Mouse (Mus musculus): ENCODE data around the gene Ubxn4.

Ubxn4 gene

GRCm38 (mm10) chr1:128243627-128243995 is at the start of gene Ubxn4:
Gene Ubxn4 (plus strand): TSS chr1:128243964.
- no peak for DNase-seq (ENCODE audit: low read depth, low spot score)

DNA sequence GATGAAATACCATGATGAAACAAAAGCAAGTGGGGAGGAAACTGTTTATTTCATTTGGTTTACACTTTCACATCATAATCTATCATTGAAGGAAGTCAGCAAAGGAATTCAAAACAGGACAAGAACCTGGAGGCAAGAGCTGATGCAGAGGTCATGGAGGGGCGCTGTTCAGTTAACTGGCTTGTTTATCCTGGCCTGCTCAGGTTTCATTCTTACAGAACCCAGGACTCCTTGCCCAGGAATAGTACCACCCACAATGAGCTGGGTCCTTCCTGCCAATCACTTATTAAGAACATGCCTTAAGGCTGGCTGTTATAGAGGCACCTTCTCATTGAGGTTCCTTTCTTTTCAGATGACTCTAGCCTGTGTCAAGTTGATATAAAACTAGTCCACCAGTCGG is 49.8 kb upstream of the Ubxn4 start:
- DNase-seq (ENCODE audit: low read depth, low spot score), result no peak

DNA sequence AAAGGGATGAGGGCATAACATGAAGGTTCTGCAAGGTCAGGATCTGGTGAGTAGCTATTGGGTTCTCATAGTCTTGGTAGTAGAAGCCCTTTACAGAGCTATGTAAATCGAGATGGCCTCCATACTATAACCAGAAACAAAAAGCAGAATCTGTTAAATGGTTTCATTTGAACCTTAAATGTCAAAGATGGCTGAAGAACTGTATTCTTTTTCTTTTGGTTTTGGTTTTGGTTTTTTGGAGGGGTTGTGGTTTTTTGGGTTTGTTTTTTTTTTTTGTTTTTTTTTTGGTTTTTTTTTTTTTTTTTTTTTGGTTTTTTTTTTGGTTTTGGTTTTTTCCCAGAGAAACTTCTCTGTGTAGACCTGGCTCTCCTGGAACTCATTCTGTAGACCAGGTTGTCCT is 46.4 kb upstream of the Ubxn4 start:
- DNase-seq (ENCODE audit: low read depth, low spot score), result no peak

DNA sequence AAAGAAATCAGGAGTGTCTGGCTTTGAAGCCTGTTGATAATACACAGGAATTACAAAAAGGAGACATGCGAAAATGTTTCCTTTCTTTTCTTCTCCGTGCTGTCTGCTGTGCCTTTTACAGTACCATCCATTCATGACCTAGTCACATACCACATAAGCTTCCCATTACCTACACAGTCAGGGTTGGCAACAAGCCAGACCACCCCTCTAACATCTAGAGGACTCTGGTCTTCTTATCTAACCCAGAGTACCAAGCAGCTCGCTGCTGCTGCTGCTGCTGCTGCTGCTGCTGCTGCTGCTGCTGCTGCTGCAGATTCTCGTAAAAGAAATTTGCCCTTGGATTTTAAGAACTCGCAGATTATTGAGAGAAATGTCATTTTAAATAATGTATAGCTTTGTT is 30.5 kb upstream of the Ubxn4 start:
- DNase-seq (ENCODE audit: low read depth, low spot score), result no peak

DNA sequence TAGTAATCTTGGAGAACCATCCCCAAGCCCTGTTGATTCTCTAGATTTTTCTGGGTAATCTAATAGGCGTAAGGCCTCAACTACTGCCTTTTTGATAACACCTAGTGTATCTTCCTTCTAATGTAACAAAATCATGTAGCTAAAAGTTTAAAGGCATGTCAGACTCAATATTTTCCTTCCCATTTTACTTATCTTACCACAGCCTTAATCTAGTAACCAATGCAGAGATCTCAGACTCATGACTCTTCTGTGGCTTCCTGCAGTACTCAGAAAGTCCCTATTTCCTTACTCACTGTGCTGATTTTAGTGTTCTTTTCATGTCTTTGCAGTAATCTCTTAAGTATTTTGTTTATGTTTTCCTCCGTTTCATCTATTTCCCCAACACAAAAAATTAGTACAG is 21.9 kb upstream of the Ubxn4 start:
- DNase-seq (ENCODE audit: low read depth, low spot score), result no peak

DNA sequence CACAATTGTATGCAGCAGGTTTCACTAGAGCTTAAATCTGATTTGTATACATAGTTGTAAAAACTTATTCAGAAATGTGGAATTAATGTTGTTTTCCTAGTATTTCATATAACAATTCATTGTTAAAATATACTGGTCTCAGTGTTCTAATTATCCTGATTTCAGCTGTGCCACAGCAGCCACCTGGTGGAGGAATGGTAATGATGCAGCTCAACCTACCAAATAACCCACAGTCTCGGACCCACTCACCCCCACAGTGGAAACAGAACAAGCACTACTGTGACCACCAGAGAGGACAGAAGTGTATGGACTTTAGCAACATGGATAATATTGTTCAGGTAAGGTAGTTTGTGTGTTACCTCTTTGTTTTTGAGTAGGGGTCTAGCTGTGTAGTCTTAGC is 20.5 kb upstream of the Ubxn4 start:
- peak; percentile 82 for DNase-seq (ENCODE audit: low read depth, low spot score)

- DNase-seq (ENCODE audit: low read depth, low spot score), result no peak
These were observed 8.6 kb upstream of the Ubxn4 start for GRCm38 (mm10) chr1:128235181-128235580.

DNA sequence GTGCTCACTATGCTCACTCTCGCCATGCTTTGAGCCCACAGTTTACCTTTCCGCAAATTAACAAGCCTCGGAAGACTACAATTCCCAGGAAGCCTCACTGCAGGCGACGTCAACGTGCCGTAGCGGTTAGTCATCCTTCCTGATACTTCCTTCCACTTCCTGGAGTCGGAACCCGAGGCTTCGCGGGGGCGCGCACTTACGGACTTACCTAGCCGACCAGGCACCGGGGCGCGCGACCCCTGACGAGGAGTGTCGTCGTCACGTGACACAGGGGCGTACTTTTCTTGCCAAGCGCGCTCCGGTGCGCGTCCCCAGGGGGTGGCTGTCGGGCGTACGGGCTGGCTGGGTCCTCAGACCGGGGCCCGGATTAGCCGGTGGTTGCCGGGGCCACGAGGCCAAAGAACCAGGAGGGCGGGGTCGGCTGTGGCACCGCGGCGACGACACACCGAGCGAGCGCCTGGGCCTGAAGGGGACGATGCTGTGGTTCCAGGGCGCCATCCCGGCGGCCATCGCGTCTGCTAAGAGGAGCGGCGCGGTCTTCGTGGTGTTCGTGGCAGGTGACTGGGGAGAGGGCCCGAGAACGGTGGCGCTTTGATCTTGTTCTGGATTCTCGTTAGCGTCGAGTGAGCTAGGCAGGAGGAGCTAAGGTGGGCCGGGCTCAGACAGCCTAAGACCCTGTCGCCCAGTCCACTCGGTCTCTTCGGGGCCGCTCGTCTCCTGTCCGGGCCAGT is 397 bp downstream of the Ubxn4 start:
- peak; percentile 100 for DNase-seq (ENCODE audit: low read depth, low spot score)

DNA sequence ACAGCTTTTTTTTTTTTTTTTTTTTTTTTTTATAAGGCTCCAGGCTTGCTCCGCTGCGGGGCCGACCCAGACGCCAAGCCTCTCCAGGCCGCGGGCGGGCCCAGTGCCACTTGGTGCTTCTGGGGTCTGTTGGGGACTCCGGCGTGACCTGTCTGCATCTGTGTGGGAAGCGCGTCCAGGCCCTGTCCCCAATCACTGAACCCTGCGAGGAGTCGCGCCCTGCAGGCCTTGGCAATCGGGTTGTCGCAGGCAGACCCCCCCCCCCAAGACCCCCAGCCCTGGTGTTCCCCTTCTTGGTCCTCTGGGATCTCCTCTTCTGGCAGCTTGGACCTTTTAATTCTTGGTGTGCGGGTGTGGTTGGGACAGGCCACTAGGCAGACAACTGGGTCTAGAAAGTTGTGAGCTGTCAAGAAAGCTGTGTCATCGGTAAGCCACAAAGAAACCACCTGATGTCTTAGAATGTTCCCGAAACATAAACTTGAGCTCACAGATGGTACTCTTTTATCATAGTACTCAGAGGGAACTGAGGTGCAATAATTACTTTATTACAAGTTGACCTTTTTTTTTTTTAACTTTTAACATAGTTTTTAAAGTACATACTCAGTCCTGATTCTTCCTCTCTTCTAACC is 1.1 kb downstream of the Ubxn4 start:
- no peak for DNase-seq (ENCODE audit: low read depth, low spot score)

GRCm38 (mm10) chr1:128267061-128267460 is 23.3 kb downstream of the Ubxn4 start:
- DNase-seq (ENCODE audit: low read depth, low spot score), result peak; percentile 59

- no peak for DNase-seq (ENCODE audit: low read depth, low spot score)
These were observed 27.0 kb downstream of the Ubxn4 start for GRCm38 (mm10) chr1:128270731-128271130.

DNA sequence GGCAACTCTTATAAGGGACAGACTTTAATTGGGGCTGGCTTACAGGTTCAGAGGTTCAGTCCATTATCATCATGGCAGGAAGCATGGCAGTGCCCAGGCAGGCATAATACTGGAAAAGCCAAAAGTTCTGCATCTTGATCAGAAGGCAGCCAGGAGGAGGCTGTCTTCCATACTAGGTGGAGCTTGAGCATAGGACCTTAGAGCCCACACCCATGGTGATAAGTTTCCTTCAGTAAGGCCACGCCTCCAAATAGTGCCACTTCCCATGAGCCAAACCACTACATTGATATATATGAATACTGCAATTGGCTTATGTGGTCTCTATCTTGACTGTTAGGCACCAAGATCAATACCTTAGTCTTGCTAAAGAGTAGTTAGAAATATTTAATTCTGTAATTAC is 32.1 kb downstream of the Ubxn4 start:
- DNase-seq (ENCODE audit: low read depth, low spot score), result no peak

- no peak for DNase-seq (ENCODE audit: low read depth, low spot score)
These were observed 34.8 kb downstream of the Ubxn4 start for GRCm38 (mm10) chr1:128278563-128278962.

GRCm38 (mm10) chr1:128281753-128282152 is 38.0 kb downstream of the Ubxn4 start:
- DNase-seq (ENCODE audit: low read depth, low spot score), result no peak

DNA sequence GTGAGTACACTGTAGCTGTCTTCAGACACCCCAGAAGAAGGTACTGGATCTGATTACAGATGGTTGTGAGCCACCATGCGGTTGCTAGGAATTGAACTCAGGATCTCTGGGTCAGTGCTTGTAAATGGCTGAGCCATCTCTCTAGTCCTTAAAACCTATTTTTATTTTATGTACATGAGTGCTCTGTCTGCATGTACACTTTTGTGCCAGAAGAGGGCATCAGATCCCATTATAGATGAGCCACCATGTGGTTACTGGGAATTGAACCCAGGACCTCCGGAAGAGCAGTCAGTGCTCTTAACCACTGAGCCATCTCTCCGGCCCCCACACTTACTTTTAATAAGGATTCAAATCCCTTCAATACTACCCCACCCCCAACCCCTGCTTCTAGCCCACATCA is 39.2 kb downstream of the Ubxn4 start:
- DNase-seq (ENCODE audit: low read depth, low spot score), result no peak

DNA sequence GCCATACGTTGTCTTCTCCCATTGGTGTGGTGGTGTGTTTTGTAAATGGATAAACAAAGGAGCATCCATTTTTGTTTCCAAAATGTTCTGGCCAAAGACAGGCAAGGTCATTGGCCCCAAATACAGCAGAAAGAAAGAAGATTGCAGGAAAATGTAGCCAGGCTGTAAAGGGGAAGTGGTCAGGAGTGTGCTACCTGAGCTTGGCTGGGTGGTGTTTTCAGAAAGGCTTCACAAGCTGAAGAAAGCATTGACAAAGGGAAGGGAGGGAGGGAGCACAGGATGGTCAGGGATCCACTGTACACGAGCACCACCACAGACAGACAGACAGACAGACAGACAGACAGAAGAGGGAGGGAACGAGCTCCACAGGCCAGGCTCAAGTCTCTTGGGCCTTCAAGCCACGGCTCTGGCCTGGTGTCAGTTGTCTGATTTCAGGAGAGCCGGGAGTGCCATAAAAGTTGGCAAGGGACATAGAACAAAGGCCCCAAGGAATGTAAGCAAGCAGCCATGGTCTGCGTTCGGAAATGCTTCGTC is 40.5 kb downstream of the Ubxn4 start:
- DNase-seq (ENCODE audit: low read depth, low spot score), result no peak

- DNase-seq (ENCODE audit: low read depth, low spot score), result no peak
These were observed 41.4 kb downstream of the Ubxn4 start for GRCm38 (mm10) chr1:128285136-128285535.

- no peak for DNase-seq (ENCODE audit: low read depth, low spot score)
These were observed 46.5 kb downstream of the Ubxn4 start for GRCm38 (mm10) chr1:128290295-128290694.

- no peak for DNase-seq (ENCODE audit: low read depth, low spot score)
These were observed 49.8 kb downstream of the Ubxn4 start for GRCm38 (mm10) chr1:128293524-128293923.

- DNase-seq (ENCODE audit: low read depth, low spot score), result no peak
These were observed 51.5 kb downstream of the Ubxn4 start for GRCm38 (mm10) chr1:128295296-128295695.

DNA sequence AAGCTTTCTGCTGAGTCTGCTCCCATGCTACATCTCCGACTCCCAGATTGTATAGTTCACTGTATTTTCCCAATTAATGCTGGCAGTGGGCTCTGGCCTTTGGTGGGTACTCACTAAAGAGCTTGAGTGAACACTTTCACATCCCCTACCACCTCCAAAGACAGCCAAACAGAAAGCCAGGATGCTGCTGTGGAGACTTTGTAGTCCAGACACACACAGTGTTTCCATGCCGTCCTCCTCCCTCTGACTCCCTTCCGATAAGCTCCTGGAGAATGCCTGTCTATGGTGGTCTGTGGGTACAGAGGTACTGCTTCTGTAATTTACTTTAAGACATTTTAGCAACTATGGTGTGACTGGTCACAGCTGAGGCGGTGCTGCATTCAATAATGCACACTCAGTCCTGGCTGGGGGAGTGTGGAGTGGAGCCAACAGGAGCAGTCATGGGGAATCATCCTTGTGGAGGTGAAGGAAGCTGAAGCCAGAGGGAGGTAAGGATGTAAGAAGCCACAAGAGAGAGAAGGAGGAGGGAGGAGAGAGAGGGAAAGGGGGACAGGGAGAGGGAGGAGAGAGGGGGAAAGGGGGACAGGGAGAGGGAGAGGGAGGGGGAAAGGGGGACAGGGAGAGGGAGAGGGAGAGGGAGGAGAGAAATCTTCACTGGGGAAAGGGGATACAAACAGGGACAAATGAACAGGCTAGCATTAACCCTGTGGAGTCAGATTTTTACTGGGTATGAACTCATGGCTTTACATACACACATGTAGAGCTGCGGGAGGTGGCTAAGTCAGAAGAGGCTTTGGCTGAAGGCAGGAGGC is 52.2 kb downstream of the Ubxn4 start:
- no peak for DNase-seq (ENCODE audit: low read depth, low spot score)

DNA sequence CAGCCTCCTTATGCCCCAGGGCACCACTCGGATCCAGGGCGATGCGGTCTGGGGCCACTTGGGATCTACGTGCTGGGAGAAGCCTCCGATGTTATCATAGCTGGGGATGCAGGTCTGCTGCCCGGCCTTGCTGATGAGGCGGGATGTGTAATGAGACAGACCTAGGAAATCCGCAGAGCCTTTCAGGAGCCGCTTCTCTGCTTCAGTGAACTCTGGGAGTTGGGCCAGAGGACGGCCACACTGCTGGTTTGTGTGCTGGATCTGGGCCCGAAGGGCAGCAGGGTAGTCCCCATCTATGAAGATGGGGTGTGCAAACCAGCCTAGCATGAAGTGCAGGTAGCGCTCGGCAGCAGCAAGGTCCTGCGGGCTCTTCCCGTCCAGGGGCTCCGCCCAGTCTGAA is 60.1 kb downstream of the Ubxn4 start:
- no peak for DNase-seq (ENCODE audit: low read depth, low spot score)
